ENCODE assay signal across 7 mouse cellular contexts in the genomic region with DNA sequence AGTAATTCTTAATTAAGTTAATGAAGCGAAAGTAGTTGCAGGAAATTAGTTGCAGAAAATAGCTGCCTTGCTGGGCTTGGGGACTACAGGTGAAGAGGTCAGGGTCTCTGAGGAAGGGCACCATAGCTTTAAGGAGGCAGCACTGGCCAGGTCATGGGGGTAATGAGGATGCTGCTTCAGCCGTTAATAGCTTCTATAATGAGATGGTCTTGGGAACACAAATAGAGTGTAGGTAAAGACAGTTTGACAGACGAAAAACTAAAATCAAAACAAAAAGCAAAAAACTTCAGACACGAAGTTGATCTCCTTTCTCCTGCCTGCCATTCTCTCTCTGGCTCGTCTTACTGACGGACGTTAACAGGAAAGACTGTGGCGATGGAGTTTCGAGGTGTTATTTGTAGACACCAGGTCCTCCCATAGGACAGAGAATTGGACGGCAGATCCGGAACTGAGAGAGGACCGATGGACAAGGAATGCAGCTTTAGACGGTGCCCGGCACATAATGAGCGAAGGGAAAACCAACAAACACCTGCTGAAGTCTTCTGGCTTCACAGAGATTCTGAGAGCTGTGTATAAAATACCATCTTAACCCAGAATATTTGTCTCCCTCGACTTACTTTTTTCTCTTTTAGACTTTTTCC. TPM values are rescaled to one million over a fixed set of nuclear protein-coding genes. Genes with fewer than 3 reads are reported as not detected.
DNase-seq lines count a peak whose midpoint lies in the region; ATAC-seq and TF ChIP-seq lines count a peak whose summit lies in the region.

No protein-coding gene starts in this region.

- no peaks in the 10 kb centered on the region for H3K27me3 ChIP-seq in forebrain, embryonic 16.5 days (replicated peaks; ENCODE audit: control insufficient read depth, insufficient read depth, low read length)
- H3K27me3 ChIP-seq in kidney, postnatal 0 days (ENCODE audit: insufficient read depth, low read length), result no peaks in the 10 kb centered on the region
- H3K27me3 ChIP-seq in midbrain, embryonic 10.5 days (ENCODE audit: low read depth, poor library complexity, severe bottlenecking), result peaks cover 6% of the 10 kb centered on the region; the same call in 1 of the 2 replicates

- H3K9me3 ChIP-seq in forebrain, embryonic 16.5 days (ENCODE audit: control insufficient read depth, low read length), result no peaks in the 10 kb centered on the region
- H3K9me3 ChIP-seq in kidney, postnatal 0 days (replicated peaks; ENCODE audit: low read length), result no peaks in the 10 kb centered on the region
- H3K9me3 ChIP-seq in midbrain, embryonic 10.5 days (replicated peaks), result no peaks in the 10 kb centered on the region

- no peak for ATAC-seq in forebrain, embryonic 16.5 days
- ATAC-seq in kidney, postnatal 0 days (replicated peaks; ENCODE audit: low FRiP score, low read depth), result no peak

- H3K27ac ChIP-seq in forebrain, embryonic 16.5 days (ENCODE audit: low read length), result no peak overlapping the region
- peak overlapping the region; percentile 57; the same call in 1 of the 2 replicates for H3K27ac ChIP-seq in kidney, postnatal 0 days
- 0 out of 2 replicates have a peak overlapping the region, but pooled peaks have one; percentile 1 for H3K27ac ChIP-seq in midbrain, embryonic 10.5 days (replicated peaks)

- DNase-seq in 3134 (ENCODE audit: extremely low read depth, insufficient read length, low spot score) (peak; percentile 35), 3T3-L1 (ENCODE audit: low read depth, low spot score) (peak; percentile 71)
- DNase-seq in c-Kit-positive CD71-positive TER-119-negative erythroid progenitor cells, embryonic 14.5 days (ENCODE audit: low read depth), result peak; percentile 65
- DNase-seq in kidney, postnatal 0 days (ENCODE audit: low spot score), result peak; percentile 55
- DNase-seq in midbrain, embryonic 10.5 days (ENCODE audit: low spot score), result peak; percentile 51
- DNase-seq in urinary bladder, postnatal 14 days (ENCODE audit: low spot score), result no peak

- H3K9ac ChIP-seq in forebrain, embryonic 16.5 days (replicated peaks; ENCODE audit: low read depth, low read length), result peak overlapping the region; percentile 39
- H3K9ac ChIP-seq in kidney, postnatal 0 days (ENCODE audit: low read depth, low read length), result peak overlapping the region; percentile 5; the same call in 1 of the 2 replicates

- H3K4me1 ChIP-seq in forebrain, embryonic 16.5 days (replicated peaks; ENCODE audit: control insufficient read depth, insufficient read depth, low read length), result peaks cover 20% of the 10 kb centered on the region
- peaks cover 5% of the 10 kb centered on the region; the same call in 1 of the 2 replicates for H3K4me1 ChIP-seq in kidney, postnatal 0 days (replicated peaks; ENCODE audit: insufficient read depth, low read length)
- peaks cover 28% of the 10 kb centered on the region for H3K4me1 ChIP-seq in midbrain, embryonic 10.5 days

- no peak for TF ChIP-seq CTCF in kidney, postnatal 0 days (IDR thresholded peaks at IDR 0.05; ENCODE audit: low read depth)

- peak overlapping the region; percentile 72 for H3K4me2 ChIP-seq in forebrain, embryonic 16.5 days (ENCODE audit: low read length)
- peak overlapping the region; percentile 57 for H3K4me2 ChIP-seq in kidney, postnatal 0 days (ENCODE audit: low read length)

- peak overlapping the region; percentile 48 for H3K4me3 ChIP-seq in forebrain, embryonic 16.5 days (replicated peaks; ENCODE audit: low read length)
- peak overlapping the region; percentile 51 for H3K4me3 ChIP-seq in kidney, postnatal 0 days (replicated peaks; ENCODE audit: low read depth, low read length)
- peak overlapping the region; percentile 64 for H3K4me3 ChIP-seq in midbrain, embryonic 10.5 days

- WGBS in forebrain, embryonic 16.5 days, result under 1% methylated on average over 16 of the region's 16 CpGs
- WGBS in kidney, postnatal 0 days, result 1% methylated on average over 16 of the region's 16 CpGs
- under 1% methylated on average over 16 of the region's 16 CpGs for WGBS in midbrain, embryonic 10.5 days

- no peaks in the 10 kb centered on the region for H3K36me3 ChIP-seq in forebrain, embryonic 16.5 days (ENCODE audit: control insufficient read depth, insufficient read depth)
- H3K36me3 ChIP-seq in kidney, postnatal 0 days (ENCODE audit: insufficient read depth, low read length), result no peaks in the 10 kb centered on the region
- no peaks in the 10 kb centered on the region for H3K36me3 ChIP-seq in midbrain, embryonic 10.5 days

RNA-seq across cellular contexts. Expression of a gene that starts 10.8 kb away (rescaled TPM):
- polyA plus RNA-seq in forebrain, embryonic 16.5 days (2015; fragmentation: Nextera tagmentation; extraction: Ambion mirVana), result 89.7 and 96.6 TPM in 2 replicates
- polyA plus RNA-seq in kidney, postnatal 0 days (2015; fragmentation: Nextera tagmentation; extraction: Ambion mirVana), result 101 and 103 TPM in 2 replicates
- 146 and 162 TPM in 2 replicates for polyA plus RNA-seq in midbrain, embryonic 10.5 days (2016; fragmentation: Nextera tagmentation; extraction: Ambion mirVana)

RNA-seq across cellular contexts. Expression of a gene that starts 22.8 kb away (rescaled TPM):
- polyA plus RNA-seq in forebrain, embryonic 16.5 days (2015; fragmentation: Nextera tagmentation; extraction: Ambion mirVana), result not detected in 2 replicates
- polyA plus RNA-seq in kidney, postnatal 0 days (2015; fragmentation: Nextera tagmentation; extraction: Ambion mirVana), result not detected in 2 replicates
- not detected in 2 replicates for polyA plus RNA-seq in midbrain, embryonic 10.5 days (2016; fragmentation: Nextera tagmentation; extraction: Ambion mirVana)

RNA-seq across cellular contexts. Expression of a gene that starts 39.1 kb away (rescaled TPM):
- polyA plus RNA-seq in forebrain, embryonic 16.5 days (2015; fragmentation: Nextera tagmentation; extraction: Ambion mirVana), result not detected in 2 replicates
- not detected in 2 replicates for polyA plus RNA-seq in kidney, postnatal 0 days (2015; fragmentation: Nextera tagmentation; extraction: Ambion mirVana)
- polyA plus RNA-seq in midbrain, embryonic 10.5 days (2016; fragmentation: Nextera tagmentation; extraction: Ambion mirVana), result not detected in 2 replicates

RNA-seq across cellular contexts. Expression of a gene that starts 57.2 kb away (rescaled TPM):
- not detected in 2 replicates for polyA plus RNA-seq in forebrain, embryonic 16.5 days (2015; fragmentation: Nextera tagmentation; extraction: Ambion mirVana)
- 0.04 TPM in 1 of 2 replicates, not detected in the other for polyA plus RNA-seq in kidney, postnatal 0 days (2015; fragmentation: Nextera tagmentation; extraction: Ambion mirVana)
- 0.06 and 0.07 TPM in 2 replicates for polyA plus RNA-seq in midbrain, embryonic 10.5 days (2016; fragmentation: Nextera tagmentation; extraction: Ambion mirVana)
